Mouse (Mus musculus) limb, embryonic 14.5 days (tissue): ENCODE measurements around the gene Ddx20. TPM values are rescaled to one million over a fixed set of nuclear protein-coding genes. Genes with fewer than 3 reads are reported as not detected.

ENCODE experiments used
- ATAC-seq: fragments of 200-750 bp; cut with Nextera tagmentation; 2 replicates; pipeline ENCODE4 v1.8.0; 2017; ENCODE audit warnings: low read depth, moderate number of reproducible peaks, moderate TSS enrichment; ENCODE audit not compliant: low FRiP score
- DNase-seq: peaks from one replicate; pipeline ENCODE4 v3.0.0-alpha.2; 2015; ENCODE audit warnings: low spot score
- H3K27ac ChIP-seq: fragments of 300-500 bp; sonication (generic); replicated peaks from 2 replicates; pipeline ENCODE4 v1.5.1; 2014; ENCODE audit warnings: low read depth, mild to moderate bottlenecking, low read length, moderate library complexity, mixed read lengths
- H3K27me3 ChIP-seq: fragments of 300-500 bp; sonication (generic); 2 replicates; pipeline ENCODE4 v1.6.1; 2014; ENCODE audit warnings: low read length, mixed read lengths; ENCODE audit not compliant: control insufficient read depth, insufficient read depth
- H3K36me3 ChIP-seq: fragments of 300-500 bp; sonication (generic); 2 replicates; pipeline ENCODE4 v1.6.1; 2014; ENCODE audit warnings: mild to moderate bottlenecking, low read length, moderate library complexity, mixed read lengths; ENCODE audit not compliant: control insufficient read depth, insufficient read depth
- H3K4me1 ChIP-seq: fragments of 300-500 bp; sonication (generic); 2 replicates; pipeline ENCODE4 v1.6.1; 2014; ENCODE audit warnings: antibody characterized with exemption, low read length, mixed read lengths; ENCODE audit not compliant: control insufficient read depth, insufficient read depth
- H3K4me2 ChIP-seq: fragments of 300-500 bp; sonication (generic); replicated peaks from 2 replicates; pipeline ENCODE4 v1.6.1; 2014; ENCODE audit warnings: low read depth, mild to moderate bottlenecking, low read length, moderate library complexity; ENCODE audit not compliant: severe bottlenecking
- H3K4me3 ChIP-seq: fragments of 300-500 bp; sonication (generic); replicated peaks from 2 replicates; pipeline ENCODE4 v1.5.1; 2014; ENCODE audit warnings: low read length
- H3K9ac ChIP-seq: fragments of 300-500 bp; sonication (generic); 2 replicates; pipeline ENCODE4 v1.6.1; 2014; ENCODE audit warnings: mild to moderate bottlenecking, low read depth, low read length, moderate library complexity; ENCODE audit not compliant: severe bottlenecking
- H3K9me3 ChIP-seq: fragments of 300-500 bp; sonication (generic); 2 replicates; pipeline ENCODE4 v1.6.1; 2016; ENCODE audit warnings: low read length; ENCODE audit not compliant: control insufficient read depth
- POLR2A ChIP-seq: fragments of 200-500 bp; IDR thresholded peaks from 2 replicates; pipeline ENCODE4 v1.8.0; 2012; ENCODE audit warnings: inconsistent platforms, mild to moderate bottlenecking, moderate library complexity, borderline replicate concordance; ENCODE audit not compliant: insufficient read depth, insufficient read length; ENCODE audit errors: extremely low read depth
- WGBS: fragments of 180-500 bp; shearing (Covaris S2); extraction: QIAGEN DNeasy Blood & Tissue Kit; methylation state at CpG from one replicate; pipeline ENCODE4 v1.1.7; 2014; 5-methylcytosine and 5-hydroxymethylcytosine counted together
- polyA plus RNA-seq, 2 experiments: library from polyadenylated mRNA; depleted of rRNA in 1 of 2; stranded (reverse) in 1 of 2; unstranded in 1 of 2; fragments of >200 nt; fragmentation: Nextera tagmentation in 1 of 2; extraction: Ambion mirVana in 1 of 2; gene quantifications; 2 replicates each; pipeline versions ENCODE4 v1.2.1 to v1.2.3; 2012 to 2014

The Ddx20 gene
- polyA plus RNA-seq, 2 experiments: 19.8 to 28.8 TPM

GRCm38 (mm10) chr3:105732360-105732759 lies 45.0 kb upstream of the Ddx20 start:
- no peak overlapping the region for H3K4me2 ChIP-seq
- ATAC-seq: no peak
- 89% methylated on average over 4 of the region's 4 CpGs for WGBS
- TF ChIP-seq POLR2A: no peak
- no peak overlapping the region for H3K9ac ChIP-seq
- no peak for DNase-seq
- peaks cover 23% of the 10 kb centered on the region for H3K36me3 ChIP-seq
- no peaks in the 10 kb centered on the region for H3K4me1 ChIP-seq
- no peaks in the 10 kb centered on the region for H3K9me3 ChIP-seq
- no peaks in the 10 kb centered on the region for H3K27me3 ChIP-seq
- no peak overlapping the region for H3K4me3 ChIP-seq
- no peak overlapping the region for H3K27ac ChIP-seq

GRCm38 (mm10) chr3:105726037-105726436 lies 38.7 kb upstream of the Ddx20 start:
- H3K9me3 ChIP-seq: no peaks in the 10 kb centered on the region
- no peaks in the 10 kb centered on the region for H3K4me1 ChIP-seq
- 10% methylated on average over 1 of the region's 1 CpGs for WGBS
- DNase-seq: peak; percentile 51
- H3K4me3 ChIP-seq: no peak overlapping the region
- no peak overlapping the region for H3K9ac ChIP-seq
- H3K36me3 ChIP-seq: peaks cover 8% of the 10 kb centered on the region; the same call in 1 of the 2 replicates
- ATAC-seq: no peak
- TF ChIP-seq POLR2A: no peak
- H3K27me3 ChIP-seq: no peaks in the 10 kb centered on the region
- no peak overlapping the region for H3K4me2 ChIP-seq
- no peak overlapping the region for H3K27ac ChIP-seq

DNA sequence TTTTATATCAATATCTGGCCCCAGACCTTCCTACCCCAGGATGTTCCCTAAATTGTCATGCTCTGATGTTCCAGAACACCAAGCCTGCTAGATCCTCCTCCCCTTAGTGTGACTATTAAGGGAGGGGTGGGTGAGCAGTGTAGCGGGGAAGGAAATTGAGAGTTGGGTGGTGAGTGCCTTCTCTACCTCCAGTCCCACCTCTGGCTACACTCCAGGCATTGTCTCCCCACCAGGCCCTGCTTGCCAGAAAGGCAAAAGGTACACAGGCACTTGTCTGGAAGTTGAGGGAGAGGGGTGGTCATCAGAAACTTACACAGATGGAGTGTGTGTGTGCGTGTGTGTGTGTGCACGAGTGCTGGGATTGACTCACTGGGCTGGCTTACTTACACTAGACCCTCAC lies 35.1 kb upstream of the Ddx20 start:
- H3K27ac ChIP-seq: no peak overlapping the region
- no peak overlapping the region for H3K4me3 ChIP-seq
- peaks cover 6% of the 10 kb centered on the region; the same call in 1 of the 2 replicates for H3K36me3 ChIP-seq
- no peaks in the 10 kb centered on the region for H3K4me1 ChIP-seq
- H3K9ac ChIP-seq: no peak overlapping the region
- WGBS: 100% methylated on average over 3 of the region's 3 CpGs
- H3K27me3 ChIP-seq: no peaks in the 10 kb centered on the region
- DNase-seq (no peak), ATAC-seq (no peak)
- no peak overlapping the region for H3K4me2 ChIP-seq
- no peak for TF ChIP-seq POLR2A
- H3K9me3 ChIP-seq: no peaks in the 10 kb centered on the region

- TF ChIP-seq POLR2A: no peak
- no peak for DNase-seq
- H3K36me3 ChIP-seq: peaks cover under 1% of the 10 kb centered on the region; the same call in 1 of the 2 replicates
Measured at GRCm38 (mm10) chr3:105721681-105722201, 34.4 kb upstream of the Ddx20 start.

GRCm38 (mm10) chr3:105720514-105720913 lies 33.1 kb upstream of the Ddx20 start:
- Histone ChIP-seq H3K27me3 (no peaks in the 10 kb centered on the region), H3K4me3 (no peak overlapping the region), H3K9ac (no peak overlapping the region), H3K4me2 (no peak overlapping the region), H3K4me1 (no peaks in the 10 kb centered on the region), H3K36me3 (no peaks in the 10 kb centered on the region), H3K9me3 (no peaks in the 10 kb centered on the region), H3K27ac (no peak overlapping the region)
- no peak for TF ChIP-seq POLR2A
- DNase-seq (no peak), ATAC-seq (no peak)
- WGBS: 65% methylated on average over 4 of the region's 4 CpGs

More at GRCm38 (mm10) chr3:105721681-105722201, 34.4 kb upstream of the Ddx20 start:
- Histone ChIP-seq H3K27me3 (no peaks in the 10 kb centered on the region), H3K4me1 (no peaks in the 10 kb centered on the region), H3K9ac (no peak overlapping the region), H3K27ac (no peak overlapping the region), H3K9me3 (no peaks in the 10 kb centered on the region), H3K4me3 (no peak overlapping the region), H3K4me2 (no peak overlapping the region)
- 76% methylated on average over 2 of the region's 2 CpGs for WGBS
- no peak for ATAC-seq
